Mouse (Mus musculus) monocyte, adult 2 months (primary cell): ENCODE results near the gene Sim1.

ENCODE experiments used
- DNase-seq, 2 experiments: peaks; one replicate each; pipeline ENCODE4 v3.0.0; 2022; ENCODE audit warnings: low spot score in 2 of 2, low read depth in 1 of 2

Sim1 gene

DNA sequence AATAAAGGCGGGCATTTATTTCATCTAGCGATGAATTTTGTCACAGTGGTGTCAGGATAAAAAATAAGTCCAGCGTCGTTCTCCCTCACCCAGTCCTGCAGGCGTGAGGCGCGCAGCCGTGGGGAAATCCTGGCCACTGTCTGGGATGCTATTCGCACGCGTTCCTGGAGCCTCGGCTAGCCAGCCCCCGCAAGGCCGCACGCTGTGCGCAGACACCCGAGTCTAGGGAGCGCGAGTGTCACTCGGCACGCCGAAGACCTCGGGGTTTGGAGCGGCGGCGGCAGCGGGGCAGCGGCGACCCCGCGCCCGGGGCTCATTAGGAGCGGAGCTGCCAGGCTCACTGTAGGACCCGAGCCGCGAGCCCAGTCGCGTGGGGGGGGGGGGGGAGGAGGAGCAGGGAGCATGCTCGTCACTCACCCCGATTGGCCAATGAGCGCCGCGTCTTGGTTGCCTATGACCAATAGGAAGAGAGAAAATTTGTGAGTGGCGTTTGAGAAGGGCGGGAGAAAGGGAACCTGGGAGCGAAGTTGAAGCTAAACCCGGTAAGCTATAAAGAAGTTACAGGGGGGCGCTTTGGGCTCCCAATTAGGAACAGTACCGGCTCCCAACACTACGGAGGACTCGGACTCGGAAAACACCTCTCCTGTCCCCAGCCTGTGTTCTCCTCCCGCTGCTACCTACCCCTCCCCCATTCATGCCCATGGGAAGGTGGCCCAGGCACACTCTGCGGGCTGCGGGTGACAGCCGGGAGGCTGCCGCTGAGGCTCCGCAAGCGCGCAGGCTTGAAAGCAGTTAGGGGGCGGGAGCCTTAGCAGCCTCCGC, at the start of gene Sim1:
Sim1 (plus strand) TSS at position 585 of the 822 bp plus-strand sequence.
- DNase-seq = no peak

DNA sequence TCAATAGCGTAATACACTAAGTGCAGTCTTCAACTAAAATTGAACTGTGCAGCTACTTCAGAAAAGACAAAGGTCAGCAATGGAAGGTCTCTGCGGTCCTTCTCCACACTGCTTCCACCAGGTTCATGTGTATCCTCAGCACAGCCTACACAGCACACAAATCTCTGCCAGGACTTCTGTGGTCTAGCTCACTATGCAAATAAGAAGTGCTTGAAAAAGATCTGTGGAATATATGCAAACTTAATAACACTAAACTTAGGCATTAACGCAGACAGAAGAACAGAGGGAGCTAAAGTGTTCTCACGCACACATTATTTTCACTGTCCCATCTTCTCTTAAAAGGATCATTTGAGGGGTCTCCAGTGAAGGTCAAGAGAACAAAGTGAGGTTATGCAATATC, 26.4 kb upstream of the Sim1 start:
- DNase-seq = no peak

DNA sequence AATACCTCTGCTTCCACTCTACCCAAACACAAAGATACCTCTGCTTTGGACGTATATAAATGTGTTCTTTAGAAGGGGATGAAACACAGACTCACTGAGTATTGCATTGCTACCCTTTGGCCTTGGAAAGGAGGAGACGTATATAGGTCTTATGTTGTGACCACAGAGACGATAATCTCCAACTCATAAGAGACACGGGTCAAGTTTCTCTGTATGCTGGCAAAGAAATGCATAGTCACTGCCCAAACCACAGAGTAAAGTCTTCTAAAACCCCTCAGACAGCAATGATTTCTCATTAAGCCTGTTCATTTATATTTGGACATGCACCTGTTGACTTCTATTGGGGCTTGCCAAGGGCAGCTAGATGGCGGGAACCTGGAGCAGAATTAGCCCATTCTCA, 17.6 kb upstream of the Sim1 start:
- DNase-seq = no peak

DNA sequence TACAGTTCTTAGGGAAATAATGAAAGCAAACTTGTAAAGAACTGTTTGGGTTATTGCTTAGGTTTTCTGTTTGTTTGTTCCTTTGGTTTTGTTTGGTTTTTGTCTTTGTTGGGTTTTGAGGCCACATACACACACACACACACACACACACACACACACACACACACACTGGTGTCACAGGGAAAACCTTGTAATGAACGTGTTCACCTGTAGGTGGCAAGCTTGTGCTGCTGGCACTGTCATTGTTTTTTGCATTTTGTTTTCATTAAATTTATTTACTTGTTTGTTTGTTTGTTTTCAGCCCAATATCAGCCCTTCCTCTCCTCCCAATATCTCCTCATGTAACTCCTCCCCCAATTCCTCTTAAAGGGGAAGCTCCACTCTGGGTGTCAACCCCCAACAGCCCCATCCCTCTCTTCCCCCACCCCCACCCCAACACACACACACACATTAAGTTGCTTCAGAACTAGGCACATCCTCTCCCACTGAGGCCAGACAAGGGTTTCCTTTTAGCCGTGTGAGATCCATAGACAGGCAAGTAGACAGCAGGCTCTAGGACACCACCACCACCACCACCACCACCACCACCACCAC, 13.0 kb upstream of the Sim1 start:
- DNase-seq = no peak

DNA sequence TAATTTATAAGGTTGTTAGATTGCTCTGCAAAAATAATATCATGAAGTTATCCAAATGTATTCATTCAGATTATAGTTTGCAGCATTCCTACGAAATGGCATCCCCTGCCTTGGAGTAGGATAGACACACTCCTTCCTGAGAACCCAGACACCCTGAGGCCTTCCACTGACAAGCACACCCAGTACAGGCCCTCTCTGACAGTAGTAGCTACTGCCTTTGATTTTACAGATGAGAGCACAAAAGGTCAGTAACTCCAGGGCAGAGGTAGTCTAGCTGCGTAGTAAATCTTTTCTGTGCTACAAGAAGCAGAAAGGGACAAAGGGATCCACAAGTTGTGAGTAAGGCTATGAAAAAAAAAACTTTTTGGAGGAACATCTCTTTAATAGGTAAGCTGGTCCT, 12.2 kb upstream of the Sim1 start:
- DNase-seq = no peak

DNA sequence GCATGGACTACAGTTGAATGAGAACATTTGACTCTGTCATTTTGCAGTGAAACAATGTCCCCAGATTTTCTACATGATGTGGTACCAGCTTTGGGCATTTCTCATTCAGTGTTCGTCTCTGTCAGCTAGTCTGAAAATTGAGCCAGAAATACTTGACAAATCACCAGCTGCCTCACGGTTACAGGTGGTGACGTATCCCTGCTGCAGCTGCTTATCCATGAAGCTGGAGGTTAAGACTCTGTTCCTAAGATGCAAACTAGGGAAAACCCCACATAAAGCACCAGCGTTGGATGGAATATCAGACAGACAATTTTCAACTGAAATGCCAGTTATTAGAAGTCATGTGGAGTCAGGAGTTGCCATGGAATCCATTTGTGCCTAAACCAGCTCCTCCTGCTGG, 8.2 kb upstream of the Sim1 start:
- no peak for DNase-seq

DNA sequence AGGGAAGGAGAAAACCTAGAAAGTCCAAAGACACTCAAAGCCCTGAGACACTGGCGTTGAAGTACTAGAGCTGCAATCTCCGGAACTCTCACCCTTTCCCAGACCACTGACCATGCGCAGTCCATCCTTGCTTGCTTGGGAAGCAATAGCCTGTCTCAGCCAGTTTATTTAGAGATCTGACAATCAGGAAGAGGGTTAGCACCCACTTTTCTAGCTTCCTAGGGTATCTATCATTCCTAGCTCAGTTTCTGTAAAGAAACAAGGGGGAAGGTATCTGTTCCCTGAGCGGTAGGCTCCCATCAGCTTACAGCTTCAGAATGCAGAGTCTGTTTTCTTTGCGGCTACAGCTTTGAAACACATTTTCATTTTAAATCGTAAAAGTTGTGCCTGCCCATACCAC, 3.9 kb upstream of the Sim1 start:
- DNase-seq = no peak

DNA sequence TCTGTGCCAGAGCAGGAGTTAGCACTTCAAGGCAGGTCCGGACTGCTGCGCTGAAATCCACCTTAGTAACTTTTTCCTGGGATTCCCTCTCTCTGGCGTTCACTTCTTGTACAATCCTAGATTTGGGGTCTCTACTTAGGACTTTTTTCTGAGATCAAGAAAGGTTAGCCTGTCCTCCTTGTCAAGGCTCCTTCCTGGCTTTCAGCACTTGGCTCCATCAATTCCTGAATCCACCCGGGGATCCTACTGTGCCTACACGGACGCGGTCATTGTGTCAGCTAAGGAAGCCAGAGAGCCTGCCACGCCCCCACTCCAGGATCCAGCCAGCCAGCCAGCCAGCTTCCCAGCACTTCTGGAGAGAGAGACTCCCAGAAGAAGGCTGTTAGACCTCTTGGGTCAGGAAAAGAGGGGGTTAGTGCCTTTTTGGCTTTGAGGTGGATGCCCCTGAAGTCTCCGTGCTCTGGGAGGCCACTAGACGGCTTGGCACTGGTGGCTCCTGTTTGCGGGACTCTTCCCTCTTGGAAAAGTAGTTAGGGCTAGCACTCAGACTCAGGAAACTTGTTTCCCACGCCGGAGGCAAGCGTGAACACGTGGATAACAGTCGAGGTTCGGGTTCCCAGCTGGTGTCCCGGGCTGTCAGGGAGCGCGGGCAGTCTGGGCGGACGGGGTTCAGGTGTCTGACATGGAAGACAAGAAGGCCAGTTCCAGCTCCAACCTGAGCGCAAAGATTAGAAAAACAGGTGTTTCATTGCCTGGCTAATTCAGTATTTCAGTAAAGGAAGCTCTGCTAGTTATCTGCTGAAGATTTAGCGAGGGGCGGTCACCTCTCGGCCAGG, 2.5 kb upstream of the Sim1 start:
- no peak for DNase-seq

DNA sequence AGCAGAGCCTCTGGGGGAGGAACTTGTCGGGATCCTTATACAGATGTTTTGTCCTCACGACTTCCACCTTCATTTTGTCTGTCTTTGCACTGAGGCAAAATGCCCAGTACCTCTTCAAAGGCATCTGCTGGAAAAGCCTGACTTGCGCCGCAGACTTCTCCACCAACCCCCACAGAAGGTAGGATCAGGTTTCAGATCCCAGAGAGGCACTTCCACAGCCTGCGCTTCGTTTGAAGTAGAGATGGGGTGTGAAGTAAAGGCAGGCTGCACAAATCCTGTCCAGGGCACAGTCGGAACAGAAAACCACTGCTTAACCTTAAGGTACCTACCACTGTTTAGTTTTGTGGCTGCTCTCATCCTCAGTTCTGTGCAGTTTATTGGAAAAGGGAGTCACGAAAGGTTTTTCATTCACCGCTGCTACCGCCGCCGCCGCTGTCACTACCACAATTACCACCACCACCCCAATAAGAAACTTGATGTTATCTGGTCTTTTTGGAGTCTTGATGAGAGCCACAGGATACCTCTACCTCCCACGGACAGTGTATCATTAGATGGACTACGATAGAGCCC, 1.7 kb upstream of the Sim1 start:
- DNase-seq = no peak

DNA sequence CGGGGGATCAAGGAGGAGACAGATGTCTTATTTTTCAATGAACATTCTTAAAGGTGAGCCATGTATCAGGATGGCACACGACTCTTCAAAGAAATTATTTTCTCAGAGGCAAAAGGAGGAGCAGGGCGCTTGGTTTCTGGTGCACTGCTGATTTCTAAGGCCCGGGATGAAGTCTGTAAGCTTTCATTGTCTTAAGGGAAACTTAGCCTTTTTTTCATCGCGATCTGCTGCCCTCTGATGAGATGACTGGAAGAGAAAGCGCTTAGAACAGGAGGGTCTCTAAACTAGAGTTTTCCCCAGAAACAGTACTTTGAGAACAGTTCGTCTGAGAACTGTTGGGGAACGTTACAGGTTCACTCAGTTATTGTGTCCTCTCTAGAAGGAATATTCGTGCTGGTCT, 1.0 kb upstream of the Sim1 start:
- no peak for DNase-seq

DNA sequence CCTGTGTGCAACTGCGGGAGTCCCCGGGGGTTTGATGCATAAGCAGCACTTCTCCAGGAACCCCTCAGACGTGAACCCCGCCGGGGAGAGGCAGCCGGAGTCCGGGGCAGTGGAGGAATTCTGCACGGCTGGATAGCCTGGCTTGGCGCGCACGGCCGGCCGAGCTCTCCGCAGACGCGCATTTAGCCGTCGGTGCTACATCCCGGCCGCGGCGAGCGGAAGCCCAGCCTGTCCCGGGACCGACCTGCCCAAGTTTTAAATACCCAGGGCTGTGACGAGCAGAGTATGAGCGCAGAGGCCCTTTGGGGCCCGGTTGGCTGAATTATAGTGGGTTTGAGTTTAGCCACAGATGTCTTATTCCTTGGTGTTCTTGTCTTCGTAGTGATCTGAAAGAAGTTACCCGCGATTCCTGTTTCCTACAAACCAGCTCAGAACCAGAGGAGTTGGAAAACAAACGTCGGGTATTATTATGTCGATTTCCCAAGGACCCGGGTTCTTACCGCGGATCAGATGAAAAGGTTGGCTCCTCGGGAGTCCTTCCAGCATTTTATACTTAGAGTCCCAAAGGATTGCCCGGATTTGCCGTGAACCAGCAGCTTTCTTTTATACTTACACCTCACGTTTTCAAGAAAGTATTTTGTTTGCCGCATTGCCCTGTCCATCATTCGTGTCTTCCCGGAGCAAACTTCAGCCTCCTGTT, 687 bp downstream of the Sim1 start:
- DNase-seq = no peak

DNA sequence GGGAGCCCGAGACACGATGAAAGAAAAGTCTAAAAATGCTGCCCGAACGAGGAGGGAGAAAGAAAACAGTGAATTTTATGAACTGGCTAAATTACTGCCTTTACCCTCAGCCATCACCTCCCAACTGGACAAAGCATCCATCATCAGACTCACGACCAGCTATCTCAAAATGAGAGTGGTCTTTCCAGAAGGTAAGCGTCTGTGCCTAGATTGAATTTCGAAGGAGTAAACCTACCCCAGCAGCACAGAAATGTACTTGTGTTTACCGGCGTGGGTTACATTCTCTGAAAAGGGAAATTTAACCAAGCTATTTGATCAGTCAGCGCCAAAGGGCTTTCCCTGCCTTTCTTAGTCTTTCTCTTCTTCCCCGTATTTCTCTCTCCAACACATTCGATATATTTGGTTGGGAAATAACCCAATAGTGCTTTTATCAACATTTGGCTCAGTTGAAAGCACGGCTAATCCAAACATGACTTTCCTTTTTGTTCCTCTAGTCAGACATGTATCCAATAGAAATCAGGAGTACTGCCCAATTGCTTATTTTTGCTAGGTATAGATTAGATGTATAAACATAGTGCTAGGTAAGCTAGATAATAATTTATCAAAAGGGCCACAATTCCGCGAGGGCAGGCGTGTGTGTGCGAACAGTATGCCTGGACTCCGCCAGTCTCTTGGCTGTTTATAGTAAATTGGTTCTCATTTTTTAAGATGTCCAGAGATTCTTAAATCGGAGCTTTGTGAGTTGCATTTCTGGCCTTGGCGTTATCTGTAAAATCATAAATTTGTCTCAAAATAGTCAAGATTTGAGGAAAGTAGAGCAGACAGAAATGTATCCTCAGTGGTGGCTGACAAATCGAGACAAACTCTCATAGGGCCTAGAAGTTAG, 1.6 kb downstream of the Sim1 start:
- no peak for DNase-seq

DNA sequence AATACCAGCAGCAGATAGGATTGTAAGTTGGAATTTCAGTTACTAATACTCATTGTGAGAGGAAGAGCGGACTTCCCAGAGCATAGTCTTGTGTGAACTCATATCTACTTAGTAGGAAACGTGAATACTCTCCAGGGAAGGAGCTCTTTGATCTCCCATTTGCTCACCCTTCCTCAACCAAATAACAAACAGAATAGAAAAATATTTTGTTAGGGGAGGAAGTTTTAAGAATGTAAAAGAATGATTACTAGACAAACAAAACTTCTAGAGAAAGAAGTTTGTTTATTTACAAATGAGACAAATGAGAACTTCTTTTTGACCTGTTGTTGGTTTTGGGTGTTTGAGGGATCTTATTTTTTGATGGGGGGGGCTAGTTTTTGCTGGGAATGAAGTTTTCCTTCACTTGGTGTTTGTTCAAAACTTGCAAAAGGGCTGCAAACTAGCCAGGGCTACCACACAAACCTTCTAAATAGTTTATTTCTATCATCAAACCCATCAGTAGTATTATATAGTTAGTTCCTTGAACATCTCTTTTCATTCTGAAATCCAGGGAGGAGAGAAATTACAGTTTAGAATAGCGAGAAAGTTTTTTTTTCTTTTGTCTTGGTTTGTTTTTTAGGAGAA, 2.3 kb downstream of the Sim1 start:
- DNase-seq = no peak

DNA sequence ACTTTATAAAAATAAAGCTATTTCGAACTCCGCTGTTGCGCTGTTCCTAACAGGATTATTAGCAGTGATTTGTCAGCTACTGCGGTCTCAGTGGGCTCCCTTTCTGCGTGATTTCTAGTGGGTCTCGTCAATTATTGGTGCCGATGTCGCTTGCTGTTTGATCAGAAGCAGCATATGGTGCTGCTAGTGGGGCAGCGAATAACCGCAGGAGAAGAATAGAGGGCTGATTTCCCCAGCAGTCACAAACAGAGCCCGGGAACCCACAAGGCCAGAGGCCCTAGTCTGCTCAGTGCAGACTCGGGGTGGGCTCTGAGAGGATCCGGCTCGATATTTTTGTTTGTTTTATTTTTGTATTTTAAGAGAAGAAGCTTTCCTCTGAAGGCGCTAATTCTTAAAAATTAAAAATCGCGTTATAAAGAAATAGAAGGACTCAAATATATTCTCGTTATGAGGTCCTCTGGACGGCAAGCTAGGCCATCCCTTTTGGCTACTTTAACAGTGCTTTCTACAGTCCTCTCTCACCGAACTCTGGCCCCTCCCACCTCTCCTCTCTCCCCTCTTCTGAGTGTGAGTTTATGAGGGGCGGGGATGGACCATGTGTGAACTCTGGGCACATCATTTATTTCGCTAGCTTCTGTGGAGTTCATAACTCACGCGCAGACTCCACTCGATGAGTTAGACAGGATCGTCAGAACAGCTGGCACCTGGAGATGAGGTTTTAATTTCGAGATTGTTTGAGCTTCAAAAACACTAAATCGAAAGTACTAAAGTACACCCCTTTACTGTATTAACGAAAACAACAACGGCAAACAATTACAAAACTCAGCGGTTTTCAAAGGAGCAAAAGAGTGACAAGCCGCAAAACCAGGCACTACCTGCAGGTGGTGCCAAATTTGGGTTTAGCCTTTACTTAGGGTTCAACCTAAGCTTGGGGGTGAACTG, 3.2 kb downstream of the Sim1 start:
- DNase-seq = no peak

DNA sequence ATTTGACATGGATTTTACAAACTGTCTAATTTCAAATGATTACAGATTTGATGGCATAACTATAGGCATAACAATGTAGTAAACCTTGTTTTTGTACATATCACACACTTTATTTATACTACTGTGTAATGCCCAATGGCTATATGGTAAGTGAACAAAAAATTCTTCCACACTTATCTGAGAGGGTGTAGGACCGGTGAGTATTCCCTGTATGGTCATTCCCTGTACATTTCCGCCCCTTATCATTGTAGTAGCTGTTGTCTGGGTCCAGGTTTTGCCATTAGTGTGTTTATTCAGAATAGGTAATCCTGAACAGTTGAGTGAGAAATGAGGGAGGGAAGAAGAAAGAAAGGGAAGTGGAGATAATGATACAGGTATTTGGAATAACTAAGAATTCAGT, 4.1 kb downstream of the Sim1 start:
- no peak for DNase-seq

DNA sequence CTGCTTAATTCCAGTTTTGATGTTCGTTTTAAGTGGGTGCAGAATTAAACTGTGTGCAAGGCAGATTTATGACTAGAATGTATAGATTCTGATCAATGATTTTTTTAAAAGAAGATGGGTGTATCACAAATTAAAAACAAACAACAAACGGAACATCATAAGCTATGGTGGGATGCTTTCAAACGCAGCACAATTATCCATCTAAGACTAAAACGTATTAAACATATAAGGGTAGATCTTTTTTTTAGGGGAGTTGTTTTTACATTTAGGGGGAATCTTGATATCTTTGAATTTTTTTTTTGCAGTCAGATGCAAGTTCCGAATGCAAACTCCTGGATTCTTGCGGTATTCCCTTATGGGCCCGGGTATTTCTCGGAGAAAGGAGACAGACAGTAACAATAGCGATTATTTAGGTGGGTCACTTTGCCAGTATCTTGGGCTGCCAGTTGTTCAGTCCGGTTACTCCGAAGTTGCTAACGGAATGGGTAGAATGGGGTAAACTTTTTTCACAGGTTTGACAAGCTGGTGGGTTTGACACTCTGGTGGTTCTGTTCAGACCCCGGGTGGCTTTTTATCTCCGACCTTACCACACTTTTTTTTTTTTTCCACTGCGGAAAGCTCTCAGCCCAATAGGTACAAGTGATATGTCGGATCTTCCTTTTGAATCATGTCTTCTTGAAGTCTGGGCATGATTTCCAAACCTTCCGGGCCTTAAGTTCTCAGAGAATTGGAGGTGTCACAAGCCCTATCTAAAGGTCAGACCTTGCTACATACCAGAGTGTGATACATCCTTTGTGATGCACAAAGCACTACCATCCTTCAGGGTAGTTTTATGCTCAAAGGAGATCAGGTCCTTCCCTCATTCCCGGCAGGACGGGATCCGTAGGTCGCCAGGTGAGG, 5.5 kb downstream of the Sim1 start:
- DNase-seq = no peak

DNA sequence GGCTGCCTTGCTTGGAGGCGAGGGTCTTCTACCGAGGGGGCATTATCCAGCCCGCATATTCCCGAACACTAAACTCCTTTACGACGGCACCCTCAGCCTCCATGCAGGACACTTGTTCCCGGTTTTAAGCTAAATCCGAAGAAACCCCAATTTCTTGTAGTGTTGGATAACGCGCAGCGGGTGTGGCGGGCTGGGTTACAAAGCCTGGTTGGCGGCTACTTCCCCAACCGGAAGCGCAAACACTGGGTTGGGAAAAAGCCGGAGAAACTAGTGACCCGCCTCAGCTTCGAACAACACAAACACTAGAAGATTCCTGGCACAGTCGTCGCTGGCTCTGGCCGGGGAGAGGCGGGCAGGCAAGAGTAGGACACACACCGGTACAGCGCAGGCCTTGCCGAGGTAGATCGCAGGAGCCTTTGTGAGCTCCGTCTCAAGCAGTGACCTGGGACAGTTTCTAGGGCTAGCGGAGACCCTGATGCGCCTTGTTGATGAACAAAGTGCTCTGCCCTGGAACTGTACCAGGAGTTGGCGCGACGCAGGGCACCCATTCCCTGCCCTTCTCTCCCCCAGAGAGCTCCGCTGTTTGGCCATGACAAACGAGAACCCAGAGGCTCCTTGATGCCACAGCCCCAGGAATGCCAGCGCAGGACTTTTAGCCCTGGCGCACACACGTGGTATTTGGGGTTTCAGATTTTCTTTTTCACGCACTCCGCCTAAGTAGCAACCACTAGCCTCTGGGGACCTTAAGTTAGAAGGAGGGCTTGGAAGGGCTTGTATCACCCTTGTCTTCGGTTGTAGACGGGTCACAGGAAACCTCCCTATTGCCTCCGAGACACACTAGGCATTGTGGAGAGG, 6.4 kb downstream of the Sim1 start:
- DNase-seq = no peak
